Mouse (Mus musculus) midbrain, embryonic 11.5 days (tissue): ENCODE measurements around the gene St8sia1. TPM values are rescaled to one million over a fixed set of nuclear protein-coding genes. Genes with fewer than 3 reads are reported as not detected.

ENCODE experiments used
- ATAC-seq: fragments of 200-750 bp; cut with Nextera tagmentation; 2 replicates; pipeline ENCODE4 v1.8.0; 2017; ENCODE audit warnings: moderate TSS enrichment, moderate library complexity; ENCODE audit not compliant: low FRiP score
- DNase-seq: peaks from one replicate; pipeline ENCODE4 v3.0.0; 2015; ENCODE audit warnings: low spot score; ENCODE audit errors: missing footprints
- H3K27ac ChIP-seq: fragments of 300-500 bp; sonication (generic); 2 replicates; pipeline ENCODE4 v1.5.1; 2014; ENCODE audit warnings: low read depth, low read length
- H3K27me3 ChIP-seq: fragments of 300-500 bp; sonication (generic); 2 replicates; pipeline ENCODE4 v1.6.1; 2014; ENCODE audit warnings: mild to moderate bottlenecking, low read length, moderate library complexity, mixed read lengths; ENCODE audit not compliant: control insufficient read depth, insufficient read depth
- H3K36me3 ChIP-seq: fragments of 300-500 bp; sonication (generic); 2 replicates; pipeline ENCODE4 v1.6.1; 2014; ENCODE audit warnings: mild to moderate bottlenecking, low read length, moderate library complexity, mixed read lengths; ENCODE audit not compliant: control insufficient read depth, insufficient read depth
- H3K4me1 ChIP-seq: fragments of 300-500 bp; sonication (generic); 2 replicates; pipeline ENCODE4 v1.6.1; 2014; ENCODE audit warnings: low read length; ENCODE audit not compliant: control insufficient read depth, insufficient read depth
- H3K4me2 ChIP-seq: fragments of 300-500 bp; sonication (generic); 2 replicates; pipeline ENCODE4 v1.6.1; 2014; ENCODE audit warnings: mild to moderate bottlenecking, moderate library complexity
- H3K4me3 ChIP-seq: fragments of 300-500 bp; sonication (generic); 2 replicates; pipeline ENCODE4 v1.5.1; 2014; ENCODE audit warnings: low read depth, low read length
- H3K9ac ChIP-seq: fragments of 300-500 bp; sonication (generic); 2 replicates; pipeline ENCODE4 v1.6.1; 2014; ENCODE audit warnings: low read length
- H3K9me3 ChIP-seq: fragments of 300-500 bp; sonication (generic); 2 replicates; pipeline ENCODE4 v1.6.1; 2016; ENCODE audit warnings: low read length; ENCODE audit not compliant: control insufficient read depth
- WGBS: fragments of 180-500 bp; shearing (Covaris S2); extraction: QIAGEN DNeasy Blood & Tissue Kit; methylation state at CpG from one replicate; pipeline ENCODE4 v1.1.7; 2014; 5-methylcytosine and 5-hydroxymethylcytosine counted together
- polyA plus RNA-seq: library from polyadenylated mRNA; unstranded; fragments of >200 nt; fragmentation: Nextera tagmentation; extraction: Ambion mirVana; gene quantifications from 2 replicates; pipeline ENCODE4 v1.2.1, GENCODE M21; 2014

Gene St8sia1
- polyA plus RNA-seq, 1 experiment from 2014 or later: 3.8 TPM

DNA sequence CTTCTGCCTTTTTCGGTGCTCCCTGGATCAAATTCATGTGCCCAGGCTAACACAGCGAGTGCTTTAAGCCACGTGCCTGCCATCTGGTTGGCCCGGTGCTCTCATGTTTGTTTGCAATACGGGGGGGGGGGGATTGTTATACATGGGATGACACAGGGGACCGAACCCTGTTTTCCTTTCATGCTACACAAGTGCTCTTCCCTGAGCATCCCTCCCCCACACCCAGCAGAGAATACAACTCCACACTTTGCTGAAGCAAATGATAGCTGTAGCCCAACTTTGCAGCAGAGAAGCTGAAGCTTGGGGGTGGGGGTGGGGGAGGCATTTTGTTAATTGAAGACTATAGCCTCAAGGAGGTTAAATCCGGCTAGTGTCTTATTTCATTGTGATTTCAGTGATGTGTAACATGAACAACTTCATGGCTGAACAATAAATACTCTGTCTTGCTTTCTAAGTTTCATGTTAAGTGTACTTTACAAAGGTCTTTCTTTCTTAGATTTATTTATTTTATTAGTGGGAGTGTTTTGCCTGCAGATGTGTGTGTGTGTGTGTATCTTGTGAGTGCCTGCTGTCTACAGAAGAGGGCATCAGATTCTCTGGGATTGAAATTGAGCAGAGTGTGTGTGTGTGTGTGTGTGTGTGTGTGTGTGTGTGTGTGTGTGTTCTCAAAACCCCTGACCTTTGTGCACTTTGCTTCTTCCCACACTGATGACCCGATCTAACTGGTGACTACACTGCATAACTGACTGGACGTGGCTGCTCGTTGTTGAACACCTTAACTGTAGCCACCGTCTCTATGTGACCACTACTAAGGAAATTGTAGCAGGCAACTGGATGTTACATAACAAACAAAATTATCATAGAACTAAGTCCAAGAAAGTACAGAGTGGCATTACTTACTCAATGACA, 161.4 kb downstream of the St8sia1 start:
- H3K4me1 ChIP-seq: peaks cover 2% of the 10 kb centered on the region; the same call in 1 of the 2 replicates
- DNase-seq: no peak
- no peak overlapping the region for H3K27ac ChIP-seq
- H3K36me3 ChIP-seq: no peaks in the 10 kb centered on the region
- H3K9me3 ChIP-seq: no peaks in the 10 kb centered on the region
- no peaks in the 10 kb centered on the region for H3K27me3 ChIP-seq
- no peak overlapping the region for H3K4me2 ChIP-seq
- H3K4me3 ChIP-seq: no peak overlapping the region
- H3K9ac ChIP-seq: no peak overlapping the region
- 64% methylated on average over 11 of the region's 11 CpGs for WGBS
- ATAC-seq: 0 out of 2 replicates have a peak, but pooled peaks have one; percentile 30

DNA sequence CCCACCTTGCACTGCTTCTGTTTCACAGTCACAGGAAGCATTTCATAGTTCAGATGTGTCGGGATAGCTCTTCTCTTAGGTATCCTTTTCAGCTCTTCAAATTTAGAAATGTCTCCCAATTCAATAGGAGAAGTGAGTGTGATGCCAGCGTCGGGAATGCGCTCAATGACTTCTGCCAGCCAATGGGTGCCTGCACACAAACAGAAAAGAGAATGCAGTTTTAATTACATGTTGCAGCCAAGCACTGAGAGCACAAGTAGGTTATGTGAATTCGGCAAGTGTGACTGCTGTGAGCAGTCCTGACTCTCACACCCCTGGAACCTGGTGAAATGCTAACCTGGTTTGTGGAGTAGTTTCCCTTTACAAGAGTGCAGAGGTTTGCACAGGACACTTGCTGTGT, 162.6 kb downstream of the St8sia1 start:
- Histone ChIP-seq H3K9me3 (no peaks in the 10 kb centered on the region), H3K9ac (no peak overlapping the region), H3K4me1 (peaks cover 2% of the 10 kb centered on the region; the same call in 1 of the 2 replicates), H3K36me3 (no peaks in the 10 kb centered on the region), H3K27ac (no peak overlapping the region), H3K4me2 (no peak overlapping the region), H3K4me3 (no peak overlapping the region), H3K27me3 (no peaks in the 10 kb centered on the region)
- DNase-seq: no peak
- ATAC-seq: no peak
- 84% methylated on average over 5 of the region's 5 CpGs for WGBS

DNA sequence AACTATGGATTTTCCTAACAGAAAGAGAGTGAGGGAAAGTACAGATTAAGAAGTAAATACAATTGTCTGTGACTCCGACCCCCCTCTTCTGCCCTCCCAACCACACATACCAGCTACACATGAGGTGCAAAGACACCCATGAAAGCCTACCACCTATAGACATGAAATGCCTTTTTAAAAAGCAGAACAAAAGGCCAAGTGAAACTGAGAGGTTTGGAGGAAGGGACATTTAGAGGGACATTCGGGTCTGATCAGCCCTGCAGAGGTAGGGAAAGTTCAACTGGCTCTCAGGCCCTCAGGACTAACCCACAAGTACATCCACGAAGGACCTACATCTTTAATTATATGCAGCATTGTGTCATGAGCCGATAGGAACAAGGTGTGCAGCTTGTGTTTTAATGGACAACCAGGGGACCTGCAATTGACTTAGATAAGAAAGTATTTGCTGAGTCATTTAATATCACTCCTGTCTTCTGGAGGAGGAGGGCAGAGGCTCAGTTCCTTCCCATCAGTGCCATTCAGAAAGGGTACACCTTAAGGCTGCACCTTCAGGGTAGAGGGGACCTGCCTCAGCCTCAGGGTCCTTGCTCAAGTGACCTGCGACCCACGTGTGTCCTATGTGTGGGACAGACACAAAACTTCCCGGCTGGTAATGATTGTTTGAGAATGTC, 164.4 kb downstream of the St8sia1 start:
- no peak overlapping the region for H3K27ac ChIP-seq
- H3K27me3 ChIP-seq: no peaks in the 10 kb centered on the region
- H3K4me2 ChIP-seq: no peak overlapping the region
- no peak for ATAC-seq
- no peaks in the 10 kb centered on the region for H3K36me3 ChIP-seq
- DNase-seq: no peak
- H3K9ac ChIP-seq: no peak overlapping the region
- peaks cover 2% of the 10 kb centered on the region; the same call in 1 of the 2 replicates for H3K4me1 ChIP-seq
- 81% methylated on average over 7 of the region's 7 CpGs for WGBS
- no peaks in the 10 kb centered on the region for H3K9me3 ChIP-seq
- no peak overlapping the region for H3K4me3 ChIP-seq

DNA sequence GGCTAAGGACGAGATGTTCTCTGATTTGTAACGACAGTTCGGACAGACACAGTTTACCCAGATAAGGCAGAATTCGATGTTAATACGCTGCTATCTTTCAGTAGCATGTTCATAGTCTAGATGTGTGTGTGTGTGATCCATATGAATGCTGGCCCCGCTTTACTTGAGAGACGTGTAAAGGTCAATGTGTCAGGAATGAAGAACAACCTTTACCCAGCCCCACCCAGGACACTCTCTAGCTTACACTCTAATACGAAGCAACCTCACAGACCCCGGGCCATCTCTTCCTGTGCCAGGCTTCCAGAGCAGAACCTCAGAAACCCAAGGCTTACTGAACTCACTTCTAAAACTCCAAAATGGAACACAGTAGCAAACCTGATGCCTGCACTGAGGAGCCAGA, 165.4 kb downstream of the St8sia1 start:
- no peak overlapping the region for H3K4me3 ChIP-seq
- no peak overlapping the region for H3K27ac ChIP-seq
- peaks cover 2% of the 10 kb centered on the region; the same call in 1 of the 2 replicates for H3K4me1 ChIP-seq
- ATAC-seq: no peak
- no peak for DNase-seq
- H3K4me2 ChIP-seq: no peak overlapping the region
- H3K9me3 ChIP-seq: no peaks in the 10 kb centered on the region
- H3K27me3 ChIP-seq: no peaks in the 10 kb centered on the region
- H3K9ac ChIP-seq: no peak overlapping the region
- no peaks in the 10 kb centered on the region for H3K36me3 ChIP-seq
- WGBS: 72% methylated on average over 9 of the region's 9 CpGs

DNA sequence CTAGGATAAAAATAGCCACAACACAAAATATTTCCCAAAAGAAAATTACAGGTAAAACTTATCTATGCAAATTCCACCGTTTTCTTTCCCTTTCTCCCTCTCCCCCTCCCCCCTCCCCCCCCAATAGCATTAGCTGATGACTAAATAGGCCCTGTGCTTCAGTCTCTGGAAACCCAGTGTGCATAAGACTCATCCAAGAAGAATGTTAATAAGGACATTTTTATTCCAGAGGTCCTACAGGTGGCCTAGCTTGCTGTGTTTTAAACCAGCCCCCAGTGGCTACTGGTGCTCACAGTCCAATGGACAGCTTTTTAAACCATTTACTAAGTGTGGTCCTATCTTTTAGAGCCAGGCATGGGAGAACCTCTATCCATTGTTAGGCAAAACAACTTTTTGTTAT, 166.3 kb downstream of the St8sia1 start:
- WGBS: 74% methylated on average over 1 of the region's 1 CpGs
- Histone ChIP-seq H3K4me1 (peaks cover 8% of the 10 kb centered on the region), H3K4me3 (no peak overlapping the region), H3K36me3 (no peaks in the 10 kb centered on the region), H3K9ac (no peak overlapping the region), H3K4me2 (no peak overlapping the region), H3K27ac (no peak overlapping the region), H3K27me3 (no peaks in the 10 kb centered on the region), H3K9me3 (no peaks in the 10 kb centered on the region)
- DNase-seq (no peak), ATAC-seq (no peak)

DNA sequence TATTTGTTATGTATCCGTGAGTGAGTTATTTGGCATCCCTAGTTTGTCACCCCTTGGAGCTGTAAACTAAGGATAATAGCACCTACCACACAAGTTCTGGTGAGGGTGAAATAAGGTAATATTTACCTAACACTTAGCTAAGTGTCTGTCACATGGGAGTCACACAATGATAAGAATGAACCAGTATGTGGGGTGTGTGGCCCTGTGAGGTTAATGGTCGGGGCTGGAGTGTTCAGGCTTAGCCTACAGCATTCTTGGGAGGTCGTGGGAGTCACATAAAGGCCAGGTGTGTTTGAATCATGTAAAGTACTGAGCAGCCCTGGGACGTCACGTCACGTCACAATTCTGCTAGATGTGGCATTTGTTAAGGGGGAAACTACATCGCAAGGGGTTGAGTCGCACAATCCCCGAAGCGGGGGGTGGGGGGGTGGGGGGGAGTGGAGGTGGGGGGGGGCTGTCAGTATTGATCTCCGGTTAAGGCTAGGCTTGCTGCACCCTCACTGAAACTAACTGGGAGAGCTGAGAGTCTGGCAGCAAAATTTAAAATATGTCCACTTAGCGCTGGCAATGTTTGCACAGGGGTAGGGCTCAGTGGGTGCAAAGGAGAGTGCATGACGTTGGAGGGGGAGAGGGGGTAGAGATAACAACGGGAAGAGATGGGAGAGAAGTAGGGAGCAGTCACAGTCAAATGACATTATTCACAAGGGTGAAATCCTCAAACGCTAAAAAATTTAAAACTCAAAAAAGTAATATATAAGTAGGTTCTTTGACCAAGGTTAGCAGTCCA, 168.4 kb downstream of the St8sia1 start:
- no peaks in the 10 kb centered on the region for H3K9me3 ChIP-seq
- H3K4me3 ChIP-seq: no peak overlapping the region
- DNase-seq (no peak), ATAC-seq (no peak)
- no peak overlapping the region for H3K4me2 ChIP-seq
- no peak overlapping the region for H3K9ac ChIP-seq
- H3K4me1 ChIP-seq: peaks cover 8% of the 10 kb centered on the region
- H3K27me3 ChIP-seq: no peaks in the 10 kb centered on the region
- H3K36me3 ChIP-seq: no peaks in the 10 kb centered on the region
- WGBS: 83% methylated on average over 15 of the region's 15 CpGs
- no peak overlapping the region for H3K27ac ChIP-seq

DNA sequence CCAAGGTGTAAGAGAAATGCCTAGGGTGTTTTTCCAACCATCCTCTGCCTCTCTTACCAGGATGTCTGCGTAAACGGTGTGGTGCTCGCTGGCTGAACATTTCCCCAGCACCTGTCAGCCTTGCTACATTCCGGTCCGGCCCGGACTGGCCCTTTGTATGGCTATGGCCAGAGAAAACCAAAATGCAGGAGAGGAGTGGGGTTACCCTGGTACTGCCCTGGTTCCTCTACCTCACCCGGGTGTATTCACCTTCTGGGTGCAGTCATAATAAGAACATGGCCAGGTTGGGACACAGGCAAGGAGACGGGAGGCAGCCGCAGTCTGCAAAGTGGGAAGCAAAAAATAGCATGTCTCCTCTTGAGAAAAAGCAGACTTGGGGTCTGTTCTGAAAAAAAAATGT, 169.2 kb downstream of the St8sia1 start:
- no peak overlapping the region for H3K27ac ChIP-seq
- no peak overlapping the region for H3K4me3 ChIP-seq
- no peak overlapping the region for H3K9ac ChIP-seq
- DNase-seq: no peak
- H3K9me3 ChIP-seq: no peaks in the 10 kb centered on the region
- no peaks in the 10 kb centered on the region for H3K36me3 ChIP-seq
- peaks cover 8% of the 10 kb centered on the region for H3K4me1 ChIP-seq
- no peak overlapping the region for H3K4me2 ChIP-seq
- 93% methylated on average over 9 of the region's 9 CpGs for WGBS
- H3K27me3 ChIP-seq: no peaks in the 10 kb centered on the region
- no peak for ATAC-seq

DNA sequence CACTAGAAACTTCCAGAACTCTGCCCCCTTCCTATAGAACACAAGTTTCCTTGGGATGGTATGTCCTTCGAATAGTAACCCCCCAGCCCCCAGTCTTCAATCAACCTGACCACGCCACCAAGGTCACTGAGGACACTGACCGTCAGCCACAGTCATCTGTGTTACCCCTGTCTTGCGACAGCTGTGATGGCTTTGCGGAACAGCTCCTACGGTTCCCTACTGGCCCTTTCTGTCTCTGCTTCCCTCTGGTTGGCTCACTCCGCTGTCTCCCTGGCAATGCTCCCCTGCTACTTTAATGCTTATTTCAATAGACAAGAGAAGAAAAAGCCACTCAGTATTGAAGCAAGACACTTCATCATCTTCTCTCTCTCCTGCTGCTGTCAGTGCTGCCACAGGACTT, 170.8 kb downstream of the St8sia1 start:
- H3K9me3 ChIP-seq: no peaks in the 10 kb centered on the region
- no peak overlapping the region for H3K27ac ChIP-seq
- 27% methylated on average over 7 of the region's 7 CpGs for WGBS
- H3K36me3 ChIP-seq: no peaks in the 10 kb centered on the region
- H3K4me3 ChIP-seq: no peak overlapping the region
- H3K4me1 ChIP-seq: peaks cover 8% of the 10 kb centered on the region
- ATAC-seq (peak; percentile 56), DNase-seq (peak; percentile 86)
- no peaks in the 10 kb centered on the region for H3K27me3 ChIP-seq
- H3K4me2 ChIP-seq: no peak overlapping the region
- no peak overlapping the region for H3K9ac ChIP-seq
